Mouse (Mus musculus): Measurements from ENCODE around the gene Birc3. TPM values are rescaled to one million over a fixed set of nuclear protein-coding genes. Genes with fewer than 3 reads are reported as not detected.
A peak's percentile ranks its signal among the peaks of the same experiment; 100 is the strongest.
"Not testable (repeated sequence)": the region's sequence is repeated elsewhere in the genome, so short reads cannot be mapped to it uniquely, and the experiment has no call there.

The Birc3 gene
- polyA plus RNA-seq, 1 experiment, result 1.9 TPM

DNA sequence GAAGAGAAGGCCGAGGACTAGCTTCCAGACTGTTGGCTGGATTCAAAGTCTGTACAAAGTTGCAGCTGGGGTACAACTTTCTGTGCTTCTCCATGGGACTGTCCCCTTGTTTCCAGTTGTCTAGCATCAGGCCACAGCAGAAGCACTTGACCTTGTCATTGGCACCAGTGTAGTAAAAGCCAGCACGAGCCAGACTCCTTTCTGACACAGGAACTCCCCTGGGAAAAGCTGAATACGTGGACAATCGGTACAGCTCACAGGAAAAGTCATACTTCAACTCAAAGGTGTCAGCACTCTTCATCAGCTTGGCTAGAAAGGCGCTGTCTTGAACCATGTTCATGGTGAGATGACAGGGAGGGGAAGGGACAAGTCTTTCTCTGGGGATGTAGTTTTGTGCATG is 12.0 kb downstream of the Birc3 start:
- Histone ChIP-seq H3K27me3 (ENCODE audit: control insufficient read depth, insufficient read depth, low read length) (no peaks in the 10 kb centered on the region), H3K4me3 (ENCODE audit: control insufficient read depth, low read depth, low read length) (no peak overlapping the region), H3K27ac (ENCODE audit: control insufficient read depth, insufficient read depth, low read depth, low read length) (no peak overlapping the region), H3K36me3 (ENCODE audit: control insufficient read depth, insufficient read depth, low read length) (no peaks in the 10 kb centered on the region), H3K4me1 (ENCODE audit: control insufficient read depth, insufficient read depth, low read length) (no peaks in the 10 kb centered on the region)
- TF ChIP-seq POLR2A (IDR thresholded peaks at IDR 0.05; ENCODE audit: control insufficient read depth, low read depth, low read length) (no peak), CTCF (IDR thresholded peaks at IDR 0.05; ENCODE audit: control insufficient read depth, insufficient read depth, insufficient replicate concordance, low read depth, low read length) (no peak)

DNA sequence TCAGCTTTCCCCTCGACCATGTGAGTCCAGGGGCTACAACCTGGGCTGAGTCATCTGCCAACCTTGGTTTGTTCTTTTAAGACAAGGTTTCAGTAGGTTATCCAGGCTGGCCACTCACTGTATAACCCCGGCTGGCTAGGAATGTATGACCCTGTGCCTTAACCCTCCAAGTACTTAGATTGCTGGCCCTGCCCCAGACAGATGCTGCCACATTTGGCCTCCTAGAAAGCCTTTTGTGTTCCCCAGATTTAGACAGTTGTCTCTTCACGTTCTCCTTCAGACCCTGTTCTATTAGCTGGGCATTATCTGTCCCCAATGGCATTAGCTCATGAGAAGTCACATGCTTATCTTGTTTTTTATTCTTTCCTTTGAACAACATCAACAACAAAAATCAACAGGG is 17.1 kb downstream of the Birc3 start:
- TF ChIP-seq POLR2A (IDR thresholded peaks at IDR 0.05; ENCODE audit: control insufficient read depth, low read depth, low read length), result no peak
- no peak for TF ChIP-seq CTCF (IDR thresholded peaks at IDR 0.05; ENCODE audit: control insufficient read depth, insufficient read depth, insufficient replicate concordance, low read depth, low read length)
- H3K27ac ChIP-seq (ENCODE audit: control insufficient read depth, insufficient read depth, low read depth, low read length), result no peak overlapping the region
- H3K27me3 ChIP-seq (ENCODE audit: control insufficient read depth, insufficient read depth, low read length), result no peaks in the 10 kb centered on the region
- H3K4me1 ChIP-seq (ENCODE audit: control insufficient read depth, insufficient read depth, low read length), result no peaks in the 10 kb centered on the region
- no peak overlapping the region for H3K4me3 ChIP-seq (ENCODE audit: control insufficient read depth, low read depth, low read length)
- H3K36me3 ChIP-seq (ENCODE audit: control insufficient read depth, insufficient read depth, low read length), result no peaks in the 10 kb centered on the region

DNA sequence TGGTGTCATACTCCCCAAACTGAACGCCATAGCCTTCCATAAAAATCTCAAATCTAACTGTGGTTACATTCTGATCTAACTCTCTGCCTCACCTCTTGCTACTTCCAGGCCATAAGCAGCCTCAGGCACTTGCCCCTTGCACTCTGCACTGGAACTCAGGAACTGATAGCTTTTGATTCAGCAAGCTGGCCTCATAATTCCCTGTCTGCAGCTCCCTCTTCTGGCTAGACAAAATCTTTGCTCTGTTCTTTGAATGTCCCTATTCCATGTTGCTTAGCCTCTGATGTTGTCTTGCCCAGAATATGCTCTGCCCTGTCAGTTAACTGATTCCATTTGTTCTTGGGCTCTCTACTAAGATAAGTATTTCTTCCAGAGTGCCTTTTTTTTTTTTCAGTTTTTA is 17.6 kb downstream of the Birc3 start:
- no peak overlapping the region for H3K4me3 ChIP-seq (ENCODE audit: control insufficient read depth, low read depth, low read length)
- H3K36me3 ChIP-seq (ENCODE audit: control insufficient read depth, insufficient read depth, low read length), result no peaks in the 10 kb centered on the region
- no peak overlapping the region for H3K27ac ChIP-seq (ENCODE audit: control insufficient read depth, insufficient read depth, low read depth, low read length)
- H3K27me3 ChIP-seq (ENCODE audit: control insufficient read depth, insufficient read depth, low read length), result no peaks in the 10 kb centered on the region
- TF ChIP-seq POLR2A (IDR thresholded peaks at IDR 0.05; ENCODE audit: control insufficient read depth, low read depth, low read length) (no peak), CTCF (IDR thresholded peaks at IDR 0.05; ENCODE audit: control insufficient read depth, insufficient read depth, insufficient replicate concordance, low read depth, low read length) (peak; percentile 6; the same call in 1 of the 2 replicates)
- H3K4me1 ChIP-seq (ENCODE audit: control insufficient read depth, insufficient read depth, low read length), result no peaks in the 10 kb centered on the region

DNA sequence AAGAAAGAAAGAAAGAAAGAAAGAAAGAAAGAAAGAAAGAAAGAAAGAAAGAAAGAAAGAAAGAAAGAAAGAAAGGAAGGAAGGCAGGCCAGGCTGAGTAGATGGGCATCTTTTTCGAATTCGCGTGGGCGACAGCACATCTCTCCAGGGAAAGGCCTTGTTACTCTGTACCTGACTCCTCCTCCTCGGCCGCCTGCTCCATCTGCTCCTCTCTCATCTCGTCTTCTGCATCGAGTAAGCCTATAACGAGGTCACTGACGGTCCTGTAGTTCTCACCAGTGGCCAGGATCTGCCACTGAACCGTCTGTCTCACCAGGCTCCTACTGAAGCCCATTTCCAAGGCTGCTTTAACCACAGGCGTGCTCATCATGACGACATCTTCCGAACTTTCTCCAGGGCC is 18.8 kb downstream of the Birc3 start:
- not testable (repeated sequence) for H3K27ac ChIP-seq (ENCODE audit: control insufficient read depth, insufficient read depth, low read depth, low read length); H3K27me3 ChIP-seq (ENCODE audit: control insufficient read depth, insufficient read depth, low read length); H3K4me3 ChIP-seq (ENCODE audit: control insufficient read depth, low read depth, low read length); H3K36me3 ChIP-seq (ENCODE audit: control insufficient read depth, insufficient read depth, low read length); H3K4me1 ChIP-seq (ENCODE audit: control insufficient read depth, insufficient read depth, low read length)

DNA sequence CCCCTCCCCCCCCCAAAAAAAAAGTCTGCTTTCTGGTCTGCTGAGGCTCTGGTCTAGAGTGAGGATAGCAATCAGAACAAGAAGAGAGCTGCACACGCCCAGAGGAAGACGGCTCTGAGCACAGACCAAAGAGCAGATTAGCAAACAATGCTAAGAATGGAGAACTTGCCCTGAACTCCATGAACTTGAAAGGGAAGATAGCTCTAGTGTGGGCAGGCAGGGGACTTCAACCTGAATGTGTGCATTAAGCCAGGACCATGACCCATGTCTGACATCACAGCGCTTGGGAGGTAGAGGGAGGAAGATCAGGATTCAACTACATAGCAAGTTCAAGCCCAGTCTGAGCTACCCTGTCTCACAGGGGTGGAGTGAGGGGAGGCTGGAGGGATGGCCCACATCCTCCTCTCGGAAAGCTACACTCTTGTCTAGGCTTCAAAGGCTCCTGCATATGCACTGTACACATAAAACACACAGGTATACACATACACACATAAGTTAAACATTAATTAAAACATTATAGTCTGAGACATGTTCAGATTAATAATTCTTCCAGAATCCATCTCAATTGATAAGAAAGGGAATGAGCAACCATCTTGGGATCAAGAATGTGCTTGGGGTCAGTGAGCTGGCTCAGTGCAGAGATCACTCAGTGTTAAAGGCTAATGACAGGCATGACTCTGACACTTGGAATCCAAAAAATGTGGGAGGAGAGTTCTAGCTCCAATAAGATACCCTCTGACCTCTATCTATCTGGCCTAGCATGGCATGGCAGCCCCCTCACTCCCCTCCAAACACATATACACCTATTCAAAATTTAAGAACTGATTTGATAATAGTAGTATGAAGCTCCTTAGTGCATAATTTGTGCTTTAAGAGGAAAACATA is 20.4 kb downstream of the Birc3 start:
- H3K27me3 ChIP-seq (ENCODE audit: control insufficient read depth, insufficient read depth, low read length), result no peaks in the 10 kb centered on the region
- no peaks in the 10 kb centered on the region for H3K36me3 ChIP-seq (ENCODE audit: control insufficient read depth, insufficient read depth, low read length)
- no peaks in the 10 kb centered on the region for H3K4me1 ChIP-seq (ENCODE audit: control insufficient read depth, insufficient read depth, low read length)
- no peak overlapping the region for H3K4me3 ChIP-seq (ENCODE audit: control insufficient read depth, low read depth, low read length)
- TF ChIP-seq POLR2A (IDR thresholded peaks at IDR 0.05; ENCODE audit: control insufficient read depth, low read depth, low read length) (no peak), CTCF (IDR thresholded peaks at IDR 0.05; ENCODE audit: control insufficient read depth, insufficient read depth, insufficient replicate concordance, low read depth, low read length) (no peak)
- H3K27ac ChIP-seq (ENCODE audit: control insufficient read depth, insufficient read depth, low read depth, low read length), result 0 out of 2 replicates have a peak overlapping the region, but pooled peaks have one; percentile 21

- Histone ChIP-seq H3K36me3 (ENCODE audit: control insufficient read depth, insufficient read depth, low read length) (no peaks in the 10 kb centered on the region), H3K4me1 (ENCODE audit: control insufficient read depth, insufficient read depth, low read length) (no peaks in the 10 kb centered on the region), H3K27me3 (ENCODE audit: control insufficient read depth, insufficient read depth, low read length) (no peaks in the 10 kb centered on the region), H3K27ac (ENCODE audit: control insufficient read depth, insufficient read depth, low read depth, low read length) (no peak overlapping the region), H3K4me3 (ENCODE audit: control insufficient read depth, low read depth, low read length) (no peak overlapping the region)
- TF ChIP-seq POLR2A (IDR thresholded peaks at IDR 0.05; ENCODE audit: control insufficient read depth, low read depth, low read length) (no peak), CTCF (IDR thresholded peaks at IDR 0.05; ENCODE audit: control insufficient read depth, insufficient read depth, insufficient replicate concordance, low read depth, low read length) (no peak)
Observed at GRCm38 (mm10) chr9:7851841-7852240, 21.1 kb downstream of the Birc3 start.

GRCm38 (mm10) chr9:7848191-7848590 is 24.8 kb downstream of the Birc3 start:
- Histone ChIP-seq H3K4me3 (ENCODE audit: control insufficient read depth, low read depth, low read length) (no peak overlapping the region), H3K4me1 (ENCODE audit: control insufficient read depth, insufficient read depth, low read length) (peaks cover 2% of the 10 kb centered on the region), H3K27ac (ENCODE audit: control insufficient read depth, insufficient read depth, low read depth, low read length) (no peak overlapping the region), H3K27me3 (ENCODE audit: control insufficient read depth, insufficient read depth, low read length) (no peaks in the 10 kb centered on the region), H3K36me3 (ENCODE audit: control insufficient read depth, insufficient read depth, low read length) (no peaks in the 10 kb centered on the region)
- no peak for TF ChIP-seq CTCF (IDR thresholded peaks at IDR 0.05; ENCODE audit: control insufficient read depth, insufficient read depth, insufficient replicate concordance, low read depth, low read length)
- TF ChIP-seq POLR2A (IDR thresholded peaks at IDR 0.05; ENCODE audit: control insufficient read depth, low read depth, low read length), result no peak
